Mouse (Mus musculus) gastrocnemius, postnatal 4 days (tissue): ENCODE data around the gene Ankar. TPM values are rescaled to one million over a fixed set of nuclear protein-coding genes. Genes with fewer than 3 reads are reported as not detected.

ENCODE experiments used
- DNase-seq, 2 experiments: peaks; one replicate each; pipeline ENCODE4 v3.0.0; 2021 to 2022; ENCODE audit warnings: low spot score in 2 of 2, mixed read lengths in 2 of 2
- total RNA-seq, 2 experiments: library from RNA; stranded (reverse); gene quantifications; 2 replicates each; pipeline ENCODE4 v1.2.3; 2021

Ankar gene
- total RNA-seq, 2 experiments from 2014 or later, result not detected

DNA sequence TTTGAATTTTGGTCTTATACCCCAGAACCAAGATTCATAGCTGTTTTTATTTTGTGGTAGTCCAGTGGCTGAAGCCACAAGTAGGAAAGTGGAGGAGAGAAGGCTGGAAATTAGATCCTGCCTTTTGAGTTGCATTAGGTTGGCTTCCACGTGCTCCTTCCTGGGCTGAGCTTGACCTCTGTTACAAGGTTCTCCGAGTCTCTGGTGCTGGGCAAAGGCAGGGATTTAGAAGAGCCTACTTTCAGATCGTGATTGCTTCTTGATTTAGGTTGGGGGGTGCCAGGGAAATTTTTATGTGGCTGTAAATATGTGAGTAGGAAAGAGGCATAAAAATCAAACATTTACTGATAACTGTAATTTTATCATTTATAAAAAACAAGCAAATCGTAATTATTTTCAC, 14.2 kb upstream of the Ankar start:
- DNase-seq, result no peak

DNA sequence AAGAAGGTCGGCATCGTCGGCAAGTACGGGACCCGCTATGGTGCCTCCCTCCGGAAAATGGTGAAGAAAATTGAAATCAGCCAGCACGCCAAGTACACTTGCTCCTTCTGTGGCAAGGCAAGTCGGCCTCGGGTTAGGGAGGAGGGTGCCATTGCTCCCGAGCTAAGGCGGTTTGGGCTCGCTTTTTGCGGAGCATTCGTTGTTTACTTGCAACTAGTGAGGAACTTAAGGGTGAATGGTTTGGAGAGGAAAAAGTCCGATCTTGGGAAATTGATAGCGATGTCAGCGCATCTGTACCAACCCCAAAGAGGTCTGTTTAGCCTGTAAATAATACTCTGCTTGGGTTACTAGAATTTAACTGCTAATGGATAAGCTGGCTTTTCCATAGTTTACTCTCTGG, 11.3 kb upstream of the Ankar start:
- DNase-seq, result no peak

DNA sequence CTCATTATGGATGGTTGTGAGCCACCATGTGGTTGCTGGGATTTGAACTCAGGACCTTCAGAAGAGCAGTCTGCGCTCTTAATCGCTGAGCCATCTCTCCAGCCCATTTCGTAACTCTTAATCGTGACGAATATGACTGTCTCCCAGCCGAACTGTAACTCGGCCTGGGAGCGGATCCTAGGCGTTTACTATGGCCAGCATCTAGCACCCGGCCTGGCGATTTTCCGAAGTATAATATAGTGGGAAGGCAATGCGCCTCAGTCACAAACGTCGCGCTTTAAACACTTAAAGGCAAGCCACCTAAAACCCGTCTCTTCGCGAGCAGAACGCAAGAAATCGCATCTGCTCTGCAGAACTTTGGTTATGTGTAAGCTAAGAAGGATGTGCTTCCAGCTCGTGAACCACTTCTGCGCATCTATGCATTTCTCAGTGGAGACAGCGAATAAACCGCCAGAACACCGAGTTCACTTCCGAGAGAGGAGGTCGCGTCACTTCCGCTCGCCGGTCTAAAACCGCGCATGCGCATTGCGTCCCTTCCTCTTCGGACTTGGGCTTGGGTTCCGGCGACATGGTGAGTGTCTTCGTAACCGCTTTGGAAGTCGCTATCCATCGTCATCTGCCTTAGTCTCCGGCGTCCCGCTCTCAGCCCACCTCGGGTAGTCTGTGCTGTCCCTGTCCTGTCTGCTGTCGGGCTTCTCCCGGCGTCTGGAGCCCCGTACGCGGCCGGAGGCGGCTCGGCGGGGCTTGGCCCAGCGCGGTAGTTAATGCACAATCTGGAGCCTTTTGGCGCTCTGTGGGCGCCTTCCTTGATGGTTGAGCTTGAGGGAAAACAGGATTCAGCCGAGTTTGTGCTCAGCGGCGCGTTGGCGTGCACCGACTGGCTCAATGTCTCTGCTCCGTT, 10.6 kb upstream of the Ankar start, which contains the start of gene Rpl37a:
Gene Rpl37a, plus strand, starts transcription at position 538 of the 901 bp plus-strand sequence.
- peak; percentile 94 to 95 for DNase-seq

DNA sequence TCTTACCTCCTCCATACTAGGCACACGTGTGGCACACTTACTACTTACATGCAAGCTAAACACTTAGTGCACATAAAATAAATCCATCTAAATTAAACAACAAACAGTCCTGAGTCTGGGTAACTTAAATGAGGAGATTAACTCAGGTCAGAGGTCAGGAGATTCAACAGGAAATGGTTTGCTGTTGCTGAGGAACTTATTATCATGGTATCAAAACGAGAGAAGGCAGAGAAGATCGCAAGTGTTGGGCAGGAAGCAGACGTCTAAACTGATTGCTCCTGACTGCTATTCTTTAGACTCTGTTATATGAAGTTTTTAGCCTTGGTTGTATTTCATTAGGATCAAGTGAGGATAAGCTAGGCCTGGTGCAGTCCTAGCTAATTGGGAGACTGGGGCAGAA, 7.1 kb upstream of the Ankar start:
- no peak for DNase-seq

DNA sequence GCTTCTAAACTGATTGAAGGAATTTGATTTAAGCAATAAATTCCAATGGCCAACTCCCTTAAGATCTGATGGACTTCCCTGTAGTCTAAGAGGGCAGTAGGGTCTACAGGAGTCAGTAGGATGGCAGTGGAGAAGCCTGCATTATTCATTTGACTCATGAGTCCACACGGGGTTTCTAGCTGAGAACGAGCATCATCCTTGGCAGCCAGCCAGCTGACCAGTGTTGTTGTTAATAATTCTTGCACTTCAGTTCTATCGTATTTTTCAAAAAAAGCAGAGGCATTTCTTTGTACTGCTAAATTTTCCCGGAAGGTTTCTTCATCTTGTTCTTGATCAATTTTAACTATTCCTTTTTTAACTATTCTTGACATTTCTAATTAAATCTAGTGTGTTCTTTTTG, 1.7 kb downstream of the Ankar start:
- peak in 1 of 2 experiments; percentile 31 for DNase-seq

- DNase-seq, result peak in 1 of 2 experiments; percentile 84
Observed at GRCm38 (mm10) chr1:72696256-72696655, 4.1 kb downstream of the Ankar start.

DNA sequence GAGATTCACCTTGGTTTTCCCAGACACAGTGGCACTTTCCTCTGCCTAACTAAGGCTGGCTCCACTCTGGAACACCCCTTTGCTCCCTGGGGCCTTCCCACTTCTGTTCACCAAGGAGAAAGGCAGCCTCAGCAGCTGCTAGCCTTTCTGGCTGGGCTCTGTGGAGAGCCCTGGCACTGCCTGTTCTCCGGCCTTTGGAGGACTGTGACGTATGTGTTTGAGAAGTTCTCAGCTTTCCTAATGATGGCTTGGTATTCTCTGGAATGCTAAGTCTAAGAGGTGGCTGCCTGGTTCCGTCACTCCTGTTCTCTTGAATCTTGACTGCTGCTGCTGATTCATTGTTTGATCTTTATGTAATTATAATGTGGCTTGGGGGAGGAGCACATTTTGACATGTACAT, 27.3 kb downstream of the Ankar start:
- no peak for DNase-seq

GRCm38 (mm10) chr1:72640658-72641410, 59.5 kb downstream of the Ankar start:
- DNase-seq, result peak in 1 of 2 experiments; percentile 30

GRCm38 (mm10) chr1:72635221-72635620, 65.2 kb downstream of the Ankar start:
- no peak for DNase-seq

GRCm38 (mm10) chr1:72612172-72612571, 88.2 kb downstream of the Ankar start:
- DNase-seq, result no peak

DNA sequence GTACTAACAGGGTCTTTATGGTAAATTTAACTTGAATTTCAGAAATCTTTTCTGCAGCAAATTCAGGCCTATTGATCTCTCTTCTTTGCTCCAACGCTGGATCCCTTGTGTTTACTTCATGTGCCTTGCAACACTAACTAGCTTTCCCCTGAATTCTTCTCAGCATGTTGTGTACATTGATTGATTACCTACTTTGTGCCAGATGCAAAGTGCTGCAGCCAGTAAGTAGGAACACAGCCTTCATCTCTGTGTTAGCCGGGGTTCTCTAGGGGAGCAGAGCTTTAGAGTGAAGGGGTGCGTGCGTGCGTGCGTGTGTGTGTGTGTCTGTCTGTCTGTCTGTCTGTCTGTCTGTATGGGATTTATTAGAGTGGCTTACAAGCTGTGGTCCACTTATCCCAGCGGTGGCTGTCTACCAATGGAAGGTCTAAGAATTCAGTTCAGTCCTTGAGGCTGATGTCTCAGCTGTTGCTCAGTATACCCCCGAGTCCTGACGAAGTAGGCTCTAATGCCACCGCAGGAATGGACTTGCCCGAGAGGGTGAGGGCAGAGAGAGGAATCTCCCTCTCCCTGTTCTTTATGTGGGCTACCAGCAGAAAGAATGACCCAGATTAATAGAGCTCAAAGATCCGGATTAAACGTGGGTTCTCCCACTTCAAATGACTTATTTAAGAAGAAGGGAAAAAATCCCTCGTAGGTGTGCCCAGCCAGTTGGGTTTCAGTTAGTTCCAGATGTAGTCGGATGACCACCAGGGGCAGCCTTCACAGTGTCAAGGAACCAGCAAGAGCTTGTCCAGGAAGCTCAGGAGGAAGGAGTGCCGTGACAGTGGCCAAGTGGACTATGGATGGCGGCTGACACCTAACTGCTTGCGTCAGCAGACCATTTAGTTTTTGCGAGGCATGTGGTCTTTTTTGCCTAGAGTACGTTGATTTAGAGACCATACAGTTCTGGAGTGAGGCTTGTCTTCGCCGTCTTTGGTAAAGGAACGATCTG, 90.2 kb downstream of the Ankar start:
- no peak for DNase-seq

DNA sequence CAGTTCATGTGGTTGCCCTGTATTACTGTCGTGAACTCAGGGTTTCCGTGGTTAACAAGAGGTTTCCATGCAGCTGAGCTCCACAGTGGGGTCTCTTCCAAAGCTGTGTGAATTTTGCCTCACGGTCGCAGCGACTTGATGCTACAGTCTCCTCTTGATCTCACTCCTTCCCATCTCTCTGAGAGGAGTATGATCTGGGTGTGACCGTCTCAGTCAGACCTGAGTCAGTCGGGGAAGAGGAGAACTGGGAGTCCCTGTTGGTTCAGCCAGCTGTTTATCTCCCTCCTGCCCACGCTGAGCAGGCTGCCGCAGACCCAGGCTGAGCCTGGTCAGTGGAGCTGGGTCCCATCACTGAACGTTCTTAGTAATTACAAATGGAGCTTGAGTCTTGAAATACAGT, 91.2 kb downstream of the Ankar start:
- no peak for DNase-seq

DNA sequence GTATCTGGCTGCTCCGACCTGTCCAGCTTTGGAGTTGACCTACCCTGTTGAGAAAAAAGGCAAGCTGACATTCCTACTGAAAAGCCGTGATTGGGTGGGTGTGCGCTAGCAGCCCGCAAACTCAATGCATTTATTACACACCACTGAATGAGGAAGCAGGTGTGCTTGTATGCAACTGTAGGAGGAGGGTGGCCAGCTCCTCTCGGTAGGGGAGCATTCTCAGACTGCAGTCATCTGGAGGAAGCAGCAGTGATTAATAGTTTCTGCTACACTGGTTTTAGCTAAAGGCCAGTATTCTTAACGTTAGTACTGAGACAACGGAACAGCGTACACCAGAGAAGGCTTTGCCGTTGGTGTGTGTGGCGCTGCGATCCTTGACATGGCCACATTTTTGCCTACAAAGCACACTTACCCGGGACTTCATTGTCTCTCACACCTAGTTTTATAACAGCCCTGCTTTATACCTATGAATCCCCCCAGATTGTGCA, 94.1 kb downstream of the Ankar start:
- no peak for DNase-seq

- DNase-seq, result no peak
Observed at GRCm38 (mm10) chr1:72602803-72603202, 97.6 kb downstream of the Ankar start.

- no peak for DNase-seq
Observed at GRCm38 (mm10) chr1:72602186-72602585, 98.2 kb downstream of the Ankar start.

DNA sequence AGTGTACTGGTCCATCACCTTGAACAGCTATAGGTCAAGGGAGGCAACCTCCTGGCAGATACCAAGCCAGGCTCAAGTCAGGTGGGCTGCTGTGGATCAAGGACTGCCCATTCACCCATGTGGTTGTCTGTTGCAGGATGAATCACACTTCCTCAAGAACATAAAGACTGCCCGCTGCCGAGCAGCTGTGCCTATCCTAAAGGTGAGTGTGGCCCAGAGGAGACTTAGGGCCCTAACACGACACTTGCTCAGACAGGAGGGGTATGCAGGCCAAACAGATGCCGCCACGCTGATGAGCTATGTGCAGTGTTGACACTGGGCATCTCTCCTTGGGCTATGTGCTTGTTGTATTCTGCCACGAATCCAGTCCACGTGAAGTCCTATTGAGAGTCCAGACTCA, 99.1 kb downstream of the Ankar start:
- no peak for DNase-seq

DNA sequence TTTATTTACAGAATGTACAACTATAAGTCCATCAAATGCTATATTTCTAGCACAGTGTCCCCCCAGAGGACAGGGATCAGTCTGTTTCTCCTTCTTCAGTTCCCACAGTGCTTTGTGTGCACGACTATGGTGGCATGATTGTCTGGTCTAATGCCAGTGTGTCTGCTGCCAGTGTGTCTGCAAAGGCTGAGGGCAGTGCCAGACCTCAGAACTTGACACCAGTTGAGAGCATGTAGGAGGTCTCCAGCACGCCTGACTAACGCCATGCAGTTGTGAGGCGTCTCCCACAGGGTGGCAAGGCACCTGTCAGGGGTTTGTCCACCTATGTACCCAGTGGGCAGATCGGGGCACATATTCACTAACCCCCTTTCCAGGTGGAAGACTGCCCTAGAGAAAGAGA, 99.6 kb downstream of the Ankar start:
- DNase-seq, result no peak

- DNase-seq, result no peak
Observed at GRCm38 (mm10) chr1:72599146-72600101, 101.0 kb downstream of the Ankar start.

DNA sequence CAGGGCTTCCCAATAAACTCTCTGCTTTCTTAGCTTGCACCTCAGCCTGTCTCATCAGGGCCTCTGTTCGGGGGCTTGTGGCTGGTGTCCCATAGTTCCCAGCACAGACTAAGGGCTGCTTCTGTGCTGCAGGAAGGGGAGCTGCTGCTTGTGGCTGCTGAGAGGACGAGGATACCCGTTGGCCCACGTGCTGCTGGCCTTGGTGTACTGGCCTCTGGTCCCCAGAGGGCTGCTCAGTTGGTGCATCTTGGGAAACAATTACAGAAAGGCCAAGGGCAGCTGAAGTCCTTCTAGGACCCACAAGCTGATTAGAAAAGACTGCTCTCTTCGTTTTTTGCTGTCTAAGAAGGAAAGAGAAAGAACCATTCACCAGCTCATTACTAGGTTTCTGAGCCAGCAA, 104.1 kb downstream of the Ankar start:
- DNase-seq, result no peak

DNA sequence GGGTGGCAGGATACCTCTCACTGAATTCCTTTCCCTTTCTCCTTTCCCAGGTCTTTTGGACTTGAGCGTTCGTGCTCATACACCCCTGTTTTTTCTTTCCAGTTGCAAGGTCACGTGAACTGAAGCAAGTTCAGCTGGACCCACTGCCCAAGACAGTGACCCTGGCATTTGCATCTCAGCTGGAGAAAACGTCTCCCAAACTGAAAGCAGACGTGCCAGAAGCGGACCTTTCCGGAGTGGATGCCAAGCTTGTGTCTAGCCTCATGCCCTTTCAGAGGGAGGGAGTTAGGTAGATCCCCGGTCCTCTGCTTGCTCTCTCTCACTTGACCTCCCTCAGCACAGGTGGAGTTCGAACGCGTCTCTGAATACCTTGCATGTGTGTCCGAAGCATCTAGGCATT, 104.7 kb downstream of the Ankar start:
- no peak for DNase-seq
